Mouse (Mus musculus): Measurements from ENCODE around the gene Atp8b4. TPM values are rescaled to one million over a fixed set of nuclear protein-coding genes. Genes with fewer than 3 reads are reported as not detected.

Gene Atp8b4
- polyA plus RNA-seq, 1 experiment from 2014 or later: 0.41 TPM

GRCm38 (mm10) chr2:126420901-126421300 is 79.6 kb downstream of the Atp8b4 start:
- ATAC-seq (ENCODE audit: low FRiP score, low read depth): no peak
- Histone ChIP-seq H3K9ac (no peak overlapping the region), H3K4me3 (no peak overlapping the region), H3K9me3 (no peaks in the 10 kb centered on the region), H3K27ac (no peak overlapping the region), H3K27me3 (no peaks in the 10 kb centered on the region), H3K36me3 (no peaks in the 10 kb centered on the region), H3K4me2 (replicated peaks) (no peak overlapping the region), H3K4me1 (no peaks in the 10 kb centered on the region; the same call in 1 of the 2 replicates)
- WGBS: 90% methylated on average over 2 of the region's 2 CpGs

GRCm38 (mm10) chr2:126418916-126419315 is 81.6 kb downstream of the Atp8b4 start:
- no peak overlapping the region for H3K9ac ChIP-seq
- no peaks in the 10 kb centered on the region for H3K4me1 ChIP-seq
- H3K36me3 ChIP-seq: no peaks in the 10 kb centered on the region
- H3K9me3 ChIP-seq: no peaks in the 10 kb centered on the region
- no peak overlapping the region for H3K4me2 ChIP-seq (replicated peaks)
- H3K27me3 ChIP-seq: no peaks in the 10 kb centered on the region
- ATAC-seq (ENCODE audit: low FRiP score, low read depth): no peak
- whole genome bisulfite sequencing: 89% methylated on average over 3 of the region's 3 CpGs
- no peak overlapping the region for H3K27ac ChIP-seq
- no peak overlapping the region for H3K4me3 ChIP-seq

GRCm38 (mm10) chr2:126416772-126417171 is 83.7 kb downstream of the Atp8b4 start:
- no peaks in the 10 kb centered on the region for H3K4me1 ChIP-seq
- H3K9ac ChIP-seq: no peak overlapping the region
- no peak overlapping the region for H3K4me2 ChIP-seq (replicated peaks)
- no peaks in the 10 kb centered on the region for H3K27me3 ChIP-seq
- no peak overlapping the region for H3K4me3 ChIP-seq
- no peak overlapping the region for H3K27ac ChIP-seq
- no peak for ATAC-seq (ENCODE audit: low FRiP score, low read depth)
- 73% methylated on average over 2 of the region's 2 CpGs for WGBS
- H3K9me3 ChIP-seq: no peaks in the 10 kb centered on the region
- no peaks in the 10 kb centered on the region for H3K36me3 ChIP-seq

GRCm38 (mm10) chr2:126415981-126416380 is 84.5 kb downstream of the Atp8b4 start:
- no peak overlapping the region for H3K9ac ChIP-seq
- H3K4me1 ChIP-seq: no peaks in the 10 kb centered on the region
- no peak overlapping the region for H3K27ac ChIP-seq
- H3K4me2 ChIP-seq (replicated peaks): no peak overlapping the region
- no peak; the same call in 1 of the 2 replicates for ATAC-seq (ENCODE audit: low FRiP score, low read depth)
- WGBS: 44% methylated on average over 4 of the region's 4 CpGs
- H3K9me3 ChIP-seq: no peaks in the 10 kb centered on the region
- H3K4me3 ChIP-seq: no peak overlapping the region
- no peaks in the 10 kb centered on the region for H3K27me3 ChIP-seq
- H3K36me3 ChIP-seq: no peaks in the 10 kb centered on the region

- no peaks in the 10 kb centered on the region for H3K9me3 ChIP-seq
- no peak overlapping the region for H3K4me3 ChIP-seq
- H3K4me1 ChIP-seq: no peaks in the 10 kb centered on the region
- H3K27me3 ChIP-seq: no peaks in the 10 kb centered on the region
- H3K27ac ChIP-seq: no peak overlapping the region
- H3K36me3 ChIP-seq: no peaks in the 10 kb centered on the region
- ATAC-seq (ENCODE audit: low FRiP score, low read depth): no peak
- no peak overlapping the region for H3K4me2 ChIP-seq (replicated peaks)
- no peak overlapping the region for H3K9ac ChIP-seq
Measured at GRCm38 (mm10) chr2:126412759-126413158, 87.7 kb downstream of the Atp8b4 start.

GRCm38 (mm10) chr2:126399454-126399853 is 101.0 kb downstream of the Atp8b4 start:
- no peak overlapping the region for H3K4me3 ChIP-seq
- ATAC-seq (ENCODE audit: low FRiP score, low read depth): no peak
- H3K4me2 ChIP-seq (replicated peaks): no peak overlapping the region
- H3K4me1 ChIP-seq: no peaks in the 10 kb centered on the region
- 90% methylated on average over 2 of the region's 2 CpGs for WGBS
- H3K9me3 ChIP-seq: no peaks in the 10 kb centered on the region
- no peaks in the 10 kb centered on the region for H3K36me3 ChIP-seq
- no peaks in the 10 kb centered on the region for H3K27me3 ChIP-seq
- H3K9ac ChIP-seq: no peak overlapping the region
- H3K27ac ChIP-seq: no peak overlapping the region

- Histone ChIP-seq H3K9me3 (no peaks in the 10 kb centered on the region), H3K4me2 (replicated peaks) (no peak overlapping the region), H3K36me3 (no peaks in the 10 kb centered on the region), H3K4me1 (no peaks in the 10 kb centered on the region), H3K9ac (no peak overlapping the region), H3K4me3 (no peak overlapping the region), H3K27me3 (no peaks in the 10 kb centered on the region), H3K27ac (no peak overlapping the region)
- ATAC-seq (ENCODE audit: low FRiP score, low read depth): no peak
- 69% methylated on average over 2 of the region's 2 CpGs for WGBS
Measured at GRCm38 (mm10) chr2:126399017-126399416, 101.5 kb downstream of the Atp8b4 start.

GRCm38 (mm10) chr2:126398216-126398615 is 102.3 kb downstream of the Atp8b4 start:
- no peak overlapping the region for H3K4me3 ChIP-seq
- H3K27ac ChIP-seq: no peak overlapping the region
- no peak overlapping the region for H3K9ac ChIP-seq
- H3K4me2 ChIP-seq (replicated peaks): no peak overlapping the region
- no peak for ATAC-seq (ENCODE audit: low FRiP score, low read depth)
- H3K4me1 ChIP-seq: no peaks in the 10 kb centered on the region
- no peaks in the 10 kb centered on the region for H3K9me3 ChIP-seq
- H3K36me3 ChIP-seq: no peaks in the 10 kb centered on the region
- H3K27me3 ChIP-seq: no peaks in the 10 kb centered on the region
- 78% methylated on average over 2 of the region's 2 CpGs for WGBS

- 83% methylated on average over 8 of the region's 8 CpGs for WGBS
- H3K9ac ChIP-seq: no peak overlapping the region
- H3K27me3 ChIP-seq: no peaks in the 10 kb centered on the region
- ATAC-seq (ENCODE audit: low FRiP score, low read depth): no peak
- no peaks in the 10 kb centered on the region for H3K4me1 ChIP-seq
- H3K4me2 ChIP-seq (replicated peaks): no peak overlapping the region
- no peak overlapping the region for H3K27ac ChIP-seq
- no peaks in the 10 kb centered on the region for H3K9me3 ChIP-seq
- no peaks in the 10 kb centered on the region for H3K36me3 ChIP-seq
- no peak overlapping the region for H3K4me3 ChIP-seq
Measured at GRCm38 (mm10) chr2:126397513-126397912, 103.0 kb downstream of the Atp8b4 start.

- Histone ChIP-seq H3K4me3 (no peak overlapping the region), H3K9me3 (no peaks in the 10 kb centered on the region), H3K27me3 (no peaks in the 10 kb centered on the region), H3K4me1 (no peaks in the 10 kb centered on the region), H3K4me2 (replicated peaks) (no peak overlapping the region), H3K36me3 (no peaks in the 10 kb centered on the region), H3K27ac (no peak overlapping the region), H3K9ac (no peak overlapping the region)
- 67% methylated on average over 2 of the region's 2 CpGs for whole genome bisulfite sequencing
- ATAC-seq (ENCODE audit: low FRiP score, low read depth): no peak
Measured at GRCm38 (mm10) chr2:126394924-126395323, 105.5 kb downstream of the Atp8b4 start.

- H3K4me1 ChIP-seq: no peaks in the 10 kb centered on the region
- H3K9me3 ChIP-seq: no peaks in the 10 kb centered on the region
- H3K36me3 ChIP-seq: no peaks in the 10 kb centered on the region
- no peak overlapping the region for H3K27ac ChIP-seq
- no peak overlapping the region for H3K9ac ChIP-seq
- H3K27me3 ChIP-seq: no peaks in the 10 kb centered on the region
- no peak for ATAC-seq (ENCODE audit: low FRiP score, low read depth)
- H3K4me2 ChIP-seq (replicated peaks): no peak overlapping the region
- 61% methylated on average over 8 of the region's 8 CpGs for WGBS
- H3K4me3 ChIP-seq: no peak overlapping the region
Measured at GRCm38 (mm10) chr2:126387458-126388037, 112.9 kb downstream of the Atp8b4 start.

GRCm38 (mm10) chr2:126386056-126386455 is 114.4 kb downstream of the Atp8b4 start:
- no peak overlapping the region for H3K4me3 ChIP-seq

GRCm38 (mm10) chr2:126380300-126380699 is 120.2 kb downstream of the Atp8b4 start:
- Histone ChIP-seq H3K4me3 (no peak overlapping the region), H3K9ac (no peak overlapping the region), H3K4me2 (replicated peaks) (no peak overlapping the region), H3K9me3 (no peaks in the 10 kb centered on the region), H3K27ac (no peak overlapping the region), H3K27me3 (no peaks in the 10 kb centered on the region), H3K4me1 (no peaks in the 10 kb centered on the region), H3K36me3 (no peaks in the 10 kb centered on the region)
- WGBS: 56% methylated on average over 5 of the region's 5 CpGs
- peak; percentile 40; the same call in 1 of the 2 replicates for ATAC-seq (ENCODE audit: low FRiP score, low read depth)

More at GRCm38 (mm10) chr2:126386056-126386455, 114.4 kb downstream of the Atp8b4 start:
- Histone ChIP-seq H3K4me1 (no peaks in the 10 kb centered on the region), H3K4me2 (replicated peaks) (no peak overlapping the region), H3K9me3 (no peaks in the 10 kb centered on the region), H3K36me3 (no peaks in the 10 kb centered on the region), H3K27ac (no peak overlapping the region), H3K9ac (no peak overlapping the region), H3K27me3 (no peaks in the 10 kb centered on the region)
- ATAC-seq (ENCODE audit: low FRiP score, low read depth): no peak

Data from limb, embryonic 13.5 days (tissue).